Mouse (Mus musculus) ES-E14 (cell line): ENCODE data around the gene Sptssb. TPM values are rescaled to one million over a fixed set of nuclear protein-coding genes. Genes with fewer than 3 reads are reported as not detected.

Experiments
- DNase-seq: peaks from one replicate; pipeline ENCODE4 v3.0.0-alpha.2; 2013; ENCODE audit warnings: low read depth, low spot score
- H3K27ac ChIP-seq: 2 replicates; pipeline ENCODE4 v1.5.1; 2012; ENCODE audit warnings: low read depth, mild to moderate bottlenecking, low read length, moderate library complexity, mixed read lengths; ENCODE audit not compliant: poor library complexity, insufficient read depth, severe bottlenecking
- H3K36me3 ChIP-seq: 2 replicates; pipeline ENCODE4 v1.6.1; 2012; ENCODE audit warnings: mild to moderate bottlenecking, low read length, moderate library complexity, mixed read lengths; ENCODE audit not compliant: control insufficient read depth, poor library complexity, insufficient read depth, severe bottlenecking
- H3K4me1 ChIP-seq, 2 experiments: fragments of 150-350 bp in 1 of 2; sonication (generic) in 1 of 2; 2 replicates each; pipeline ENCODE4 v1.6.1; 2012; ENCODE audit warnings: low read length in 2 of 2, mild to moderate bottlenecking in 1 of 2, mixed read lengths in 1 of 2; ENCODE audit not compliant: control insufficient read depth in 2 of 2, insufficient read depth in 2 of 2, poor library complexity in 1 of 2
- H3K4me3 ChIP-seq, 2 experiments: fragments of 150-350 bp in 1 of 2; sonication (generic) in 1 of 2; 2 replicates each; pipeline ENCODE4 v1.5.1; 2012; ENCODE audit warnings: low read length in 2 of 2, low read depth in 1 of 2, mild to moderate bottlenecking in 1 of 2, mixed read lengths in 1 of 2; ENCODE audit not compliant: insufficient read depth in 1 of 2, poor library complexity in 1 of 2, severe bottlenecking in 1 of 2
- H3K9ac ChIP-seq: 2 replicates; pipeline ENCODE4 v1.6.1; 2012; ENCODE audit warnings: low read depth, mild to moderate bottlenecking, low read length, mixed read lengths; ENCODE audit not compliant: poor library complexity, insufficient read depth, severe bottlenecking
- H3K9me3 ChIP-seq: fragments of 150-350 bp; sonication (generic); 2 replicates; pipeline ENCODE4 v1.6.1; 2012; ENCODE audit warnings: low read depth, mild to moderate bottlenecking, low read length; ENCODE audit not compliant: control insufficient read depth, insufficient read depth
- CHD2 ChIP-seq: IDR thresholded peaks from 2 replicates; pipeline ENCODE4 v1.6.1; 2014; ENCODE audit warnings: mild to moderate bottlenecking, low read depth, low read length, inconsistent platforms
- HCFC1 ChIP-seq: IDR thresholded peaks from 2 replicates; pipeline ENCODE4 v1.6.1; 2012; ENCODE audit warnings: low read length, inconsistent platforms, borderline replicate concordance; ENCODE audit not compliant: insufficient read depth
- MAFK ChIP-seq: IDR thresholded peaks from 2 replicates; pipeline ENCODE4 v1.6.1; 2014; ENCODE audit warnings: mild to moderate bottlenecking, low read depth, low read length, inconsistent platforms; ENCODE audit not compliant: insufficient read depth
- ZC3H11A ChIP-seq: IDR thresholded peaks from 2 replicates; pipeline ENCODE4 v1.6.1; 2012; ENCODE audit warnings: low read depth, mild to moderate bottlenecking, inconsistent platforms, low read length, borderline replicate concordance
- ZNF384 ChIP-seq: IDR thresholded peaks from 2 replicates; pipeline ENCODE4 v1.6.1; 2012; ENCODE audit warnings: low read depth, low read length, inconsistent platforms
- in situ Hi-C, 2 experiments: fragments of 600-800 bp; cut with MboI; formaldehyde crosslinking; loops; one replicate each; pipeline ENCODE4 v1.15.1; 2025; ENCODE audit warnings: low sequenced_read_pairs in 2 of 2, inconsistent platforms in 1 of 2; ENCODE audit not compliant: unreplicated experiment in 2 of 2
- total RNA-seq: library from RNA; depleted of rRNA; stranded (reverse); fragments of 300-350 nt; gene quantifications from 2 replicates; pipeline ENCODE4 v1.2.3, GENCODE M21; 2012

Gene Sptssb
- total RNA-seq, 1 experiment: not detected

DNA sequence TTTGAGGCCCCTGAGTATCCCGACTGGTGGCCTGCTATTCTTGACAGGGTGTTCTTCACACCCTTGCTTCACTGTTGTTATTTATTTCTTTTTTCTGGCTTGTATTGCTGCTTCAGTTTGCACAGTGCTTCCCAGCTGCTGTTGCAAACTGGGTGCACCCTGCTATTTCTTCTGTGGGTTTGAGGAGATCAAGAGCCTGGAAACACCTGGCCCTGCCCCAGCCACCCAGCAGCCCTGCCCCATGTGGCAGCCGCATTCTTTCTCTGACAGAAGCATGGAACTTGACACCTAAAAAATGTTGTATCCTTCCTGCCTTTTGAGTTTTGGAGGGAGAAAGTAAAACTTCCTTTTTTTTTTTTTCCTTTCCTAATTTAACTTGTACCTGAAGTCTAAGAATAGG is 42.6 kb upstream of the Sptssb start:
- no peak for DNase-seq
- no peaks in the 10 kb centered on the region for H3K9me3 ChIP-seq
- H3K36me3 ChIP-seq: no peaks in the 10 kb centered on the region
- no peak overlapping the region for H3K9ac ChIP-seq
- H3K4me1 ChIP-seq: no peaks in the 10 kb centered on the region
- no peak for TF ChIP-seq MAFK
- in situ Hi-C loops: no loop called here
- H3K27ac ChIP-seq: no peak overlapping the region
- no peak overlapping the region for H3K4me3 ChIP-seq

DNA sequence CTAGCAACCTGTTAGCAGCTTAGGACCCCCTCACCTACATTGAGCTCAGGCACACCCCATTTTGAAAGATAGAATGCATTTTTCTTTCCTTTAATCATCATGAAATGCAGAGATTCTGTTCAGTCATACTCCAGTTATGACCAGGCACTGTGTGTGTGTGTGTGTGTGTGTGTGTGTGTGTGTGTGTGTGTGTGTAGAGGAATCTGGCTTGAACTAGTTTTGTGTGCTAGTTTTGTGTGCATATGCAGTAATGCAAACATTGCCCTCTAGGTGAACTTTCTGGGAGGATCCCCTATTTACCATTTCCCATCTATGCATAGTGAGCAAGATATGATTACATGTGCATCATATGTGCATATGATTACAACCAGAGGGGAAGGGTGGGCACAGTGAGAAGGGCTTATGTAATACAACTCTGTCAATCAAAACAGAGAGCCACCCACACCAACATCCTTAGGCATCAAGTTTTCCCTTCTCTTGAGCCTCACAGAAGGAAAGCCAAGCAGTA is 42.2 kb upstream of the Sptssb start:
- Histone ChIP-seq H3K9me3 (no peaks in the 10 kb centered on the region), H3K27ac (no peak overlapping the region), H3K4me3 (no peak overlapping the region), H3K4me1 (no peaks in the 10 kb centered on the region), H3K36me3 (no peaks in the 10 kb centered on the region), H3K9ac (no peak overlapping the region)
- no peak for DNase-seq
- in situ Hi-C loops: no loop called here
- TF ChIP-seq HCFC1 (no peak), ZNF384 (no peak), ZC3H11A (no peak)

DNA sequence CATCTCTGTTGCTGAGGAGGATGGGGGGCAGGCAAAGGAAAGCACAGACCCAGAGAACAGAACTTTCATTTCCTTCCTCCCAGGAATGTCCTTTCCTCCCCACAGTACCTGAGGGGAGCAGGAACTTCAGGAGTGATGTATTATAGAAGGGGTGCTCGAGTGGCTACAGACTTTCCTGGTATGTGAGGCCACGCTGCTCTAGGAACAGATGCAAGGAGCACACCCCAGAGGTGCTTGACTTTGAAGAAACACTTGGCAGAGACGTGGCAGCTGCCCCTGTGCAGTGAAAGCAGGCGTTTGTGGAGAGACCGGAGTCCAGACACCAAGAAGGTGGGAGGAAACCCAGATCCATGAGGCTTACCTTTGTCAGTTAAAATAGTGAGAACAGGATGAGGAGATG is 40.6 kb upstream of the Sptssb start:
- H3K4me1 ChIP-seq: no peaks in the 10 kb centered on the region
- no peak overlapping the region for H3K27ac ChIP-seq
- no peaks in the 10 kb centered on the region for H3K9me3 ChIP-seq
- DNase-seq: no peak
- no peak for TF ChIP-seq MAFK
- no peak for TF ChIP-seq ZNF384
- no peak for TF ChIP-seq CHD2
- TF ChIP-seq ZC3H11A: no peak
- no peak for TF ChIP-seq HCFC1
- H3K9ac ChIP-seq: no peak overlapping the region
- H3K4me3 ChIP-seq: no peak overlapping the region
- H3K36me3 ChIP-seq: no peaks in the 10 kb centered on the region
- in situ Hi-C loops: no loop called here

DNA sequence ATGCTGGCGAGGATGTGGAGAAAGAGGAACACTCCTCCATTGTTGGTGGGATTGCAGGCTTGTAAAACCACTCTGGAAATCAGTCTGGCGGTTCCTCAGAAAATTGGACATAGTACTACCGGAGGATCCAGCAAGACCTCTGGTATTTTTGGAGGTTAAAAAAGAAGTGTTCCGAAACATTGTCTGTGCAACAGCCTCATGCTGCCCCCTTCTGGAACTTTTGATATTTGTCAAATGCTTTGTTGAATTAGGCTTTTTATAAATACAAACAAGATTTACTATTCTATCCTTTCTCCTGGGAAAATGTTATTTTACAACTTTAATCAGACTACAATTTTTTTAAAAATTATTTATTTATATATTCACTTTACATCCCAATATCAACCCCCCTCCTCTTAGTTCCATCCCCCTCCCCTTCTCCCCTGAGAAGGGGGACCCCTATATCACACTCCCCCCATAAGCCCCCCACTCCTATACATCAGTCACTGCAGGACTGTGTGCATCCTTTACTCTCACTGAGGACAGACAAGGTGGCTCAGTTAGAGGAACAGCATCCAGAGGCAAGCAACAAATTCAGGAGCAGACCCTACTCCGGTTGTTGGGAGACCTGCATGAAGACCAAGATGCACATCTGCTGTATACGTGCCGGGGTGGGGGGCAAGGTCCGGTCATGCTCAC is 38.3 kb upstream of the Sptssb start:
- Histone ChIP-seq H3K4me1 (no peaks in the 10 kb centered on the region), H3K36me3 (no peaks in the 10 kb centered on the region), H3K27ac (no peak overlapping the region), H3K9ac (no peak overlapping the region), H3K4me3 (no peak overlapping the region), H3K9me3 (no peaks in the 10 kb centered on the region)
- in situ Hi-C loops: loop anchor here (10.0 kb wide), 1 partner anchor 143 kb away; no protein-coding TSS in a partner anchor
- peak; percentile 30 for DNase-seq
- no peak for TF ChIP-seq ZNF384
- no peak for TF ChIP-seq HCFC1
- TF ChIP-seq MAFK: no peak
- peak; percentile 47; the same call in 1 of the 2 replicates for TF ChIP-seq ZC3H11A

DNA sequence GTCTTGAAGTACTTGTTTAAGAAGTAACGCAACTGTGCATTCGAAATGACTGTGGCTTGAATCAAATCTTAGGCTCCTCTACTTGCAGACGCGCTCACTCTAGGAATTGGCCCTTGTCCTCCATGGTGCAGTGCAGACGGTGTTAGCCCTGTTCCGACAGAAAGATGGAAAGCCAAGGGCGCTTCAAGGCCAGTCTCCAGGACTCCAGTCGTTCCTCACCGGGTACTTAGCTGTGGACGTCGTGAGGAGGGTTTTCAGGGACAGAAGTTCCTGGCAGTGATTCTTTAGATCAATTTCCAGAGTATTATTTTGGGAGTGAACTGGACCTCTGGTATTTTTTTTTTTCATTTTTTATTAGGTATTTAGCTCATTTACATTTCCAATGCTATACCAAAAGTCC is 35.8 kb upstream of the Sptssb start:
- no peaks in the 10 kb centered on the region for H3K4me1 ChIP-seq
- TF ChIP-seq ZC3H11A (no peak), HCFC1 (no peak)
- H3K9me3 ChIP-seq: no peaks in the 10 kb centered on the region
- no peak overlapping the region for H3K9ac ChIP-seq
- H3K4me3 ChIP-seq: no peak overlapping the region
- DNase-seq: no peak
- in situ Hi-C loops: loop anchor here (10.0 kb wide), 1 partner anchor 141 kb away; no protein-coding TSS in a partner anchor
- H3K36me3 ChIP-seq: no peaks in the 10 kb centered on the region
- no peak overlapping the region for H3K27ac ChIP-seq
